Mouse (Mus musculus): ENCODE data around the gene Rnf113a2.

DNA sequence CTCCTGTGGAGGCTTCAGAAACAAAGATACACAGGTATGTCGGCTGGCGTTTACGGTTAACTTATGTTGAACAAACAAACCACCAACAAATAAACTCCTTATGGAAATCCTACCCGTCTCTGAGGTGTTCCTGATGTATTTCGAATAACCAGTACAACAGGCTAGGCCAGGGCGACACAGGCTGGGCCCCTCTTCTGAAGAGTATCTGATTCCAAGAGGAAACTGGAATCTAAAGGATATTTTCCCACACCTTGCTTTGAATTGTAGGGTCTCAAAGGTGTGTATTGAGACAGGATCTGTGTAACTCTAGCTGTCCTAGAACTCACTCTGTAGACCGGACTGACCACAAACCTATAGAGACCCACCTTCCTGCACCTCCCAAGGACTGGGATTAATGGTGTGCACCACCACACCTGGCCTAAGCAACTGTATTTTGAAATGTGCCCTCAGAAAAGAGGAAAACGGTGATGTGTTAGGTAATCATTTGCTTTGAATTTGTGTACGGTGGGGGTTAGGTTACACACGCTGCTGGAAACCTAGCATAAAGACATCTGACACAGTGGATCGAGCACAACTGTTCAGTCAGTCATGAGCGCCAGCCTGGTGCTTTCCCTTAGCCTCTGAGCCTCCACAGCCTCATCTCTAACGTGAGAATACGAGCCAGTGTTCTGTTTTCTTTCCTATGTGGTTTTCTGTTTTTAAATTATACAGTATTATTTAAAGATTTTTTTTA is 19.9 kb upstream of the Rnf113a2 start:
- TF ChIP-seq CHD2 (IDR thresholded peaks at IDR 0.05; ENCODE audit: low read depth, low read length) (no peak), HCFC1 (IDR thresholded peaks at IDR 0.05; ENCODE audit: borderline replicate concordance, insufficient read depth, low read length) (no peak)

Data from ES-E14 (cell line).